Comparison of ENCODE assay signal across 10 mouse cellular contexts in genomic region chr10:99169765-99170129, GRCm38 (mm10). TPM values are rescaled to one million over a fixed set of nuclear protein-coding genes. Genes with fewer than 3 reads are reported as not detected.
DNase-seq lines count a peak whose midpoint lies in the region; ATAC-seq lines count a peak whose summit lies in the region.
"Had no signal": no experiment of that assay in that cellular context is flagged by ENCODE, and none has a peak within 500 bp of the region (broad histone marks: within the 10 kb centered on the region; RNA-seq: fewer than 3 reads in every experiment).

No protein-coding gene starts in this region.

- H3K4me1 ChIP-seq in brown adipose tissue, adult 24 weeks (ENCODE audit: control insufficient read depth, insufficient read depth, insufficient read length, low read length), result peaks cover 15% of the 10 kb centered on the region
- no peaks in the 10 kb centered on the region for H3K4me1 ChIP-seq in midbrain, embryonic 14.5 days (ENCODE audit: control insufficient read depth, insufficient read depth, low read length)

- H3K9ac ChIP-seq in midbrain, embryonic 14.5 days (replicated peaks; ENCODE audit: low read length), result no peak overlapping the region

- no peak for ATAC-seq in midbrain, embryonic 14.5 days (ENCODE audit: low FRiP score, low TSS enrichment)

- H3K27ac ChIP-seq in brown adipose tissue, adult 24 weeks (replicated peaks; ENCODE audit: low read depth, low read length), result peak overlapping the region; percentile 32
- H3K27ac ChIP-seq in midbrain, embryonic 14.5 days (replicated peaks; ENCODE audit: low read depth, low read length), result no peak overlapping the region

- 90% methylated on average over 5 of the region's 5 CpGs for WGBS in midbrain, embryonic 14.5 days

- no peaks in the 10 kb centered on the region for H3K36me3 ChIP-seq in midbrain, embryonic 14.5 days (ENCODE audit: control insufficient read depth, insufficient read depth, low read length)

- intact Hi-C loops in left cerebral cortex, postnatal 4 days (cut with DNase I), result loop anchor here (5.0 kb wide), 3 partner anchors 93 to 448 kb away; partner anchors contain the start of gene Dusp6
- intact Hi-C loops in heart, postnatal 14 days (cut with DNase I), result loop anchor here (2.0 to 5.0 kb wide), 6 partner anchors 31 to 358 kb away; no protein-coding TSS in a partner anchor

- no peaks in the 10 kb centered on the region for H3K9me3 ChIP-seq in midbrain, embryonic 14.5 days (ENCODE audit: control insufficient read depth, low read length)

- no peak overlapping the region for H3K4me2 ChIP-seq in midbrain, embryonic 14.5 days (ENCODE audit: low read length)

- H3K4me3 ChIP-seq in brown adipose tissue, adult 24 weeks (ENCODE audit: insufficient read depth, low read depth, low read length), result no peak overlapping the region
- H3K4me3 ChIP-seq in midbrain, embryonic 14.5 days (replicated peaks; ENCODE audit: low read depth, low read length), result no peak overlapping the region
- H3K4me3 ChIP-seq: erythroblast, embryonic 14.5 days had no signal

- peak; percentile 36 to 42 for DNase-seq in left cerebral cortex, adult 18-20 months (ENCODE audit: low spot score in 2 of 2)
- DNase-seq in left cerebral cortex, postnatal 4 days, result no peak
- peak; percentile 41 to 47 for DNase-seq in heart, postnatal 14 days
- peak; percentile 84 for DNase-seq in lung, postnatal 36 days
- DNase-seq in cerebellum, adult 9-10 months, result no peak
- no peak for DNase-seq in midbrain, embryonic 14.5 days
- DNase-seq in embryo, embryonic 11 days, result no peak

- no peaks in the 10 kb centered on the region for H3K27me3 ChIP-seq in midbrain, embryonic 14.5 days (ENCODE audit: control insufficient read depth, insufficient read depth, low read length)

RNA-seq across cellular contexts. Expression of gene Phxr2, which starts 43.6 kb away (rescaled TPM):
- not detected for total RNA-seq in left cerebral cortex, adult 18-20 months (2021)
- not detected for total RNA-seq in left cerebral cortex, postnatal 4 days (2021)
- polyA plus RNA-seq in brown adipose tissue, adult 24 weeks (2012; ENCODE audit: insufficient read depth, insufficient read length, missing spikeins), result not detected in 2 replicates
- total RNA-seq in heart, postnatal 14 days (2021), result not detected
- polyA plus RNA-seq in midbrain, embryonic 14.5 days (2014; fragmentation: Nextera tagmentation; extraction: Ambion mirVana), result 0.30 TPM in 1 of 2 replicates, not detected in the other
- total RNA-seq: layer of hippocampus, postnatal 36 days had no signal
- polyA plus RNA-seq: erythroblast, embryonic 14.5 days had no signal

Comparison
In these comparisons a context has a peak if more than half of its experiments do, and no peak if none do; other contexts are left out.
1. DNase-seq: peak in left cerebral cortex, adult 18-20 months (2 of 2), heart, postnatal 14 days (2 of 2) and lung, postnatal 36 days (single experiment); none in left cerebral cortex, postnatal 4 days (single experiment), cerebellum, adult 9-10 months (single experiment), midbrain, embryonic 14.5 days (single experiment) and embryo, embryonic 11 days (single experiment).